Mouse (Mus musculus) stomach, embryonic 15.5 days (tissue): ENCODE results near the gene Fli1. TPM values are rescaled to one million over a fixed set of nuclear protein-coding genes. Genes with fewer than 3 reads are reported as not detected.

Experiments used
- ATAC-seq: fragments of 200-750 bp; cut with Nextera tagmentation; 2 replicates; pipeline ENCODE4 v1.8.0; 2017; ENCODE audit warnings: low read depth, moderate number of reproducible peaks, moderate TSS enrichment; ENCODE audit not compliant: insufficient read depth, low FRiP score
- H3K27ac ChIP-seq: fragments of 300-500 bp; sonication (generic); 2 replicates; pipeline ENCODE4 v1.5.1; 2015; ENCODE audit warnings: mild to moderate bottlenecking, inconsistent platforms
- H3K27me3 ChIP-seq: fragments of 300-500 bp; sonication (generic); replicated peaks from 2 replicates; pipeline ENCODE4 v1.6.1; 2015; ENCODE audit warnings: inconsistent platforms
- H3K36me3 ChIP-seq: fragments of 300-500 bp; sonication (generic); 2 replicates; pipeline ENCODE4 v1.6.1; 2015; ENCODE audit warnings: inconsistent platforms
- H3K4me1 ChIP-seq: fragments of 300-500 bp; sonication (generic); 2 replicates; pipeline ENCODE4 v1.6.1; 2015; ENCODE audit warnings: inconsistent platforms
- H3K4me2 ChIP-seq: fragments of 300-500 bp; sonication (generic); 2 replicates; pipeline ENCODE4 v1.6.1; 2015; ENCODE audit warnings: mild to moderate bottlenecking, inconsistent platforms
- H3K4me3 ChIP-seq: fragments of 300-500 bp; sonication (generic); replicated peaks from 2 replicates; pipeline ENCODE4 v1.5.1; 2015; ENCODE audit warnings: inconsistent platforms
- H3K9ac ChIP-seq: fragments of 300-500 bp; sonication (generic); 2 replicates; pipeline ENCODE4 v1.6.1; 2015; ENCODE audit warnings: inconsistent platforms
- H3K9me3 ChIP-seq: fragments of 300-500 bp; sonication (generic); 2 replicates; pipeline ENCODE4 v1.6.1; 2016; ENCODE audit warnings: inconsistent platforms
- WGBS: fragments of 180-500 bp; shearing (Covaris S2); methylation state at CpG from one replicate; pipeline ENCODE4 v1.1.7; 2015; 5-methylcytosine and 5-hydroxymethylcytosine counted together
- polyA plus RNA-seq: library from polyadenylated mRNA; unstranded; fragments of >200 nt; fragmentation: Nextera tagmentation; extraction: Ambion mirVana; gene quantifications from 2 replicates; pipeline ENCODE4 v1.2.1, GENCODE M21; 2015

Fli1 gene
- polyA plus RNA-seq, 1 experiment from 2014 or later = 13.4 TPM

DNA sequence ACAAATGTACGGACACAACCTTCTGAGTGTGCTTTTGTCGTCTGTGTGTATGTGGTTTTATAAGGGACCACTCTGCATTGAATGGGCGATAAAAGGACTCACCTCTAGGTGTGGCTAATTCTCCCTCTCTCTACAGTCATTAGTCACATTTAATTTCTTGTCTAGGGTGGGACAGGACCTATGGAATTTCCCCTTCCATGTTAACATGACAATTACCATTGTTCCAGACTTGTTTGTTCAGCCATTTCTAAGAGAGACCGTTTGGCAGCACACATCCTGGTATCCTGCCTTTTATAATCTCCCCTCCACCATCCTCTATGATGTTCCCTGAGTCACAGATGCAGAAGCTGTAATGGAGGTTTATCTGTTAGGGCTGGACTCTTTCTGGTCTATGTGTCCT, 26.6 kb upstream of the Fli1 start:
- WGBS = 72% methylated on average over 4 of the region's 4 CpGs

DNA sequence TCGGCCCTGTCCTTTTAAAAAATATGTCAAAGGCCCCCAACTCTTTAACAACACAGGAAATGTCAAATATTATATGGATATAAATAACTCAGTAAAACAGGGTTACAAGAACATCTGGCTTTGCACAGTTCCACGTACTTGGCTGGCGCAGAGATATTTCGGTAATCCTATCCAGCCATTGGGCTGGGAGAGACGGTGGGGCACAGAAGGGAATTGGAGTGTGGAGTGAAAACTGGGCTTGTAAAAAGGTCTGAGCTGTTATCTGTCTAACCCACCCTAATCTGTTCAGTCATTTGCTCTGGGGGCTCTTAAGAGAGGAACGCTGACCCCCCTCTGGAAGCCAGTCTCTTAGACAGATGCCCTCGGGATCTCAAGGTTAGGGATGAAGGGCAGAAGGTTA, 24.9 kb upstream of the Fli1 start:
- Histone ChIP-seq H3K4me1 (0 out of 2 replicates have a peak, but pooled peaks cover 3% of the 10 kb centered on the region), H3K27ac (no peak overlapping the region), H3K4me3 (no peak overlapping the region), H3K4me2 (no peak overlapping the region), H3K9me3 (no peaks in the 10 kb centered on the region), H3K36me3 (no peaks in the 10 kb centered on the region), H3K27me3 (no peaks in the 10 kb centered on the region), H3K9ac (no peak overlapping the region)
- 48% methylated on average over 7 of the region's 7 CpGs for WGBS
- no peak for ATAC-seq

More for the DNA sequence above, 26.6 kb upstream of the Fli1 start:
- Histone ChIP-seq H3K36me3 (no peaks in the 10 kb centered on the region), H3K4me2 (no peak overlapping the region), H3K4me1 (0 out of 2 replicates have a peak, but pooled peaks cover 3% of the 10 kb centered on the region), H3K27me3 (no peaks in the 10 kb centered on the region), H3K9me3 (no peaks in the 10 kb centered on the region), H3K9ac (no peak overlapping the region), H3K27ac (no peak overlapping the region), H3K4me3 (no peak overlapping the region)
- ATAC-seq = no peak

DNA sequence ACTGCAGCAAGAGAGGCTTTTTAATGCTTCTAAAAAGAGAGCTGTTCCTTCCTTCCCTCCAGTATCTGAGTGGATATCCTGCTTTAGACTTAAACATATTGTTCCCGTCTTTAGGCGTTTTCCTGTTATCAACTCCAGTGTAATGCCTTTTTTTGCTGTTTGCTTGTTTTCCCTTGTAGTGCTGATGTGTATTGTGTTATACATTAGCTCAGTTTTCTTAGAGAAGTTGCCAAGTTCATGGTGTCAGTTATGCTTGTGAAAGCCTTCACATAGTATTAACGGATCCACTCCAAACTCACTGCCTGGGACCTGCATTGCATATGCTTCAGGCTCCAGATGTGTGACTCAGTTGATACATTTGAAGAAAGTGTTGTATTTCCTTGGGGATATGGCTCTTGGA, 22.6 kb upstream of the Fli1 start:
- H3K4me1 ChIP-seq = 0 out of 2 replicates have a peak, but pooled peaks cover 6% of the 10 kb centered on the region
- no peaks in the 10 kb centered on the region for H3K36me3 ChIP-seq
- H3K27ac ChIP-seq = no peak overlapping the region
- H3K4me3 ChIP-seq = no peak overlapping the region
- no peak for ATAC-seq
- H3K9me3 ChIP-seq = no peaks in the 10 kb centered on the region
- H3K4me2 ChIP-seq = no peak overlapping the region
- H3K9ac ChIP-seq = no peak overlapping the region
- H3K27me3 ChIP-seq = no peaks in the 10 kb centered on the region
- WGBS = 50% methylated on average over 3 of the region's 3 CpGs

DNA sequence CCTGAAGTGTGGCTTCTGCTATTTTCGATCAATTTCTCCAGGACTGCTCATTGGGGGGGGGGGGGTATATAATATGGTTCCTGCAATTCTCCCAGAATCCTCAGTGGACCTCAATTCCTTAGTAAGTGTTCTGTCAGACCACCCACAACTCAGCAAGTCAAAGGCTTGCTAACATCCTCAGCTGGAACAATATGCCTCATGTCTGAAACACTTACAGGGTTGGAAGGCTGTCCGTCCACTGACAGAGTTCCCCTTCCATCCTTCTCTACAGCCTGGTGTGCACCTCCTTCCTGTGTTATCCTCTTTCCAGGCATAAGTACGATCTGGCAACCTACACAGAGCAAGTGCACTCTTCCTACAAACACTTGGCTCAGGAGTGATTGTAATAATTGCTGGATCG, 20.2 kb upstream of the Fli1 start:
- H3K4me2 ChIP-seq = no peak overlapping the region

DNA sequence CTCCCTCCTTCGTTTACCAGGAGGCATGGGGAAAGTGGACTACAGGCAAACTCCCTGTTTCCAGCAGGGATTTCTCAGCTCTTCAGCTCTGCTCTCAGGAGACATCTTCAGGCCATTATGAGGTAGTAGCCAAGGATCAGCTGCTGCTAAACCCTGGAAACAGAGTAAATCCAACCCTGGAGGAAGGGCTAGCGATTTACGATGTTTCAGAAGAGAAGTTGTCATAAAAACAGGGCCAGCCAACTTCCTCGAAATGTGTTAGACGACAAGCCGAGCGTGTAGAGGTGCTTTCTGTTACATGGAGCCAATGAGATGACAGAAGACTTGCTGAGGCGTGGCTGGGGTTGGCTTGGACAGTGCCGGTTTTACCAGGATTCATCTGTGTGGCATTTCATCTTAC, 19.7 kb upstream of the Fli1 start:
- ATAC-seq = no peak
- 39% methylated on average over 9 of the region's 9 CpGs for WGBS
- H3K27me3 ChIP-seq = no peaks in the 10 kb centered on the region
- no peak overlapping the region for H3K27ac ChIP-seq
- H3K9me3 ChIP-seq = no peaks in the 10 kb centered on the region
- H3K4me1 ChIP-seq = 0 out of 2 replicates have a peak, but pooled peaks cover 2% of the 10 kb centered on the region
- H3K36me3 ChIP-seq = no peaks in the 10 kb centered on the region
- no peak overlapping the region for H3K4me3 ChIP-seq
- no peak overlapping the region for H3K9ac ChIP-seq
- no peak overlapping the region; the same call in 1 of the 2 replicates for H3K4me2 ChIP-seq

More for the DNA sequence above, 20.2 kb upstream of the Fli1 start:
- Histone ChIP-seq H3K9me3 (no peaks in the 10 kb centered on the region), H3K4me3 (no peak overlapping the region), H3K4me1 (0 out of 2 replicates have a peak, but pooled peaks cover 2% of the 10 kb centered on the region), H3K36me3 (no peaks in the 10 kb centered on the region), H3K27ac (no peak overlapping the region), H3K9ac (no peak overlapping the region), H3K27me3 (no peaks in the 10 kb centered on the region)
- WGBS = 69% methylated on average over 4 of the region's 4 CpGs
- no peak for ATAC-seq

DNA sequence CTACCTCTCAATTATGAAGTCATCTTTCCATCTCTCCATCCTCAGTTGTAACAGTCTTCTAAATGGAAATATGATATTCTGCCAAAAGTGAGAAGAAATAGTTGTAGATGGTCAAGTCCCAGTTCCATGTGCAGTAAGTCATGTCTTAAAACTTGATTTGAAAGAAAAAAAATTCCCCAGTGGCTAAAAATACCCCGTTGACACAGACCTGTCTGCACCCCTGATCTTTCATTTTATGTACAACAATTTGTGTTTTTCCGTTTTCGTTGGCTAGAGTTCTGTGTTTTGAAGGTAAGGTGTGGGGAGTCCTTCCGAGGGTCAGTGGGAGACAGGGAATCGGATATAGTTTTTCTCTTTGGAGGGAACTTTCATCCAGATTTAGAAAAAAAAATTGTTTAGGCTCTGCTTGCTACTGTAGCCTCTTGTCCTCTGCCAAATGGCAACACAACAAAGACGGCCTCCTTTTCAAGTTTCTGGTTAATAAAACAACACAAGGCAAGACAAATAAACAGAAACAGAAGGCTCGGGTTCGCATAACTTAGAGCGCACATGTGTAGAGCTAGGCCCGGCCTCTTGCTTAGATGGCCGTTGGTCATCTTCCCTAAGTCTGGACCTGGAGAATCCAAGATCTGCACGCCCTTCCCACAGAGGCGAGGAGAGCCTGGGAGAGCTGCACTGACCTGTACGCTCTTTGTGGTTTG, 18.7 kb upstream of the Fli1 start:
- Histone ChIP-seq H3K27ac (no peak overlapping the region), H3K9me3 (no peaks in the 10 kb centered on the region), H3K36me3 (no peaks in the 10 kb centered on the region), H3K4me3 (no peak overlapping the region), H3K27me3 (no peaks in the 10 kb centered on the region), H3K4me1 (0 out of 2 replicates have a peak, but pooled peaks cover 2% of the 10 kb centered on the region), H3K9ac (no peak overlapping the region), H3K4me2 (no peak overlapping the region)
- no peak for ATAC-seq
- WGBS = 86% methylated on average over 14 of the region's 14 CpGs

DNA sequence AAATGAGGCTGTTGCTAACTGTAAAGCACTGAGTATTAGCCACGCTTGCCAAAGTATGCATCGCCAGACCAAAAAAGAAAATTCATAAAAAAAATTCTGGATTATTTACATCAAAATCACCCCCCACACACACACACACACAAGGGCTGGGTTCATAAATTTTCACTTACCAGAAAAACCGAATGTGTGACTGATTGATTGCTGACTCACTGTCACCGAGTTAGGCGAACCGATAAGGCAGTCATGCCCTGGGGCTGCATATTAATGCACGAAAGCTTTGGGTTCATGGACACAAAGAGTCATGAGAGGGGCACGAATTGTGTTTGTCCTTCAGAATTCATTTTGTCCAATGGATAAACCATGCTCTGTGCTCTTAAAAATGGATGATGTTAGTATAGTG, 17.2 kb upstream of the Fli1 start:
- no peak overlapping the region for H3K4me2 ChIP-seq
- H3K27me3 ChIP-seq = no peaks in the 10 kb centered on the region
- no peak overlapping the region for H3K9ac ChIP-seq
- H3K4me1 ChIP-seq = 0 out of 2 replicates have a peak, but pooled peaks cover 2% of the 10 kb centered on the region
- H3K4me3 ChIP-seq = no peak overlapping the region
- no peak overlapping the region for H3K27ac ChIP-seq
- 70% methylated on average over 8 of the region's 8 CpGs for WGBS
- no peaks in the 10 kb centered on the region for H3K9me3 ChIP-seq
- ATAC-seq = no peak
- no peaks in the 10 kb centered on the region for H3K36me3 ChIP-seq

DNA sequence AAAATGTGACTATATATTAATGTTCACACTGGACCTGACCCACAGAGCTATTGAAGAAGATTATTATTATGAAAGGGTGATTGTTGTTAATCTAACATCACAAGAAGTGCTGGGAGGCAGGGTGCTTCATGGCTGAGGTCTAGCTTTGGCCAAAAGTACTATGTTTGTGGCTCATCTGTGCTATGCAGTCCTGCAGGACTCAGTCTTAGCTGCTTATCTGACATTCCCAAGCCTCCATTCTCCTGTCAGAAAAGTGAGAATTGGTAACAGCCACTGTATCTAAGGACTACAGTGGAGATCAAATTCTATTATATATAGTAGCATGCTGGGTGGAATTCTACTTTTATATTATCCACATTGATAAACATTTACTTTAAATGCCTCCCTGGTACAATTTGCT, 16.8 kb upstream of the Fli1 start:
- no peak overlapping the region for H3K9ac ChIP-seq
- no peak for ATAC-seq

DNA sequence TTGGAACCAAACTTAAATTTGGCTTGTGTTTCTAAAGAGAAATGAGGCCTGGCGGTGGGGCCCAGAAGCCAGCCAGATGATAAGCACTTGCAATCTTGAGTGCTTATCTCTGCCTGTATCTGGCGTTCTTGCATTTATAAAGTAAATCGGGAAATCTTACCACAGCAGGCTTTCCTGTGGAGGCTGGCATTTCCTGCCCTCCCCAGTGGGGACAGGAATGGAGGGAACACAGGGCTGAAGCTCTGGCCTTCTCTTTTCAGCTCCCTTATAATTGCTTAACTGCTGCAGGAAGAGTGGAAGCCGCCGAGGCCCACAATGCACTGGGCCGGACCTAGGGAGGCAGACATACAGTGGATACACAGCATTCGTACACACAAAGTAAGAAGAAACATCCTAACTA, 13.7 kb upstream of the Fli1 start:
- 64% methylated on average over 7 of the region's 7 CpGs for WGBS
- no peak overlapping the region for H3K27ac ChIP-seq
- no peaks in the 10 kb centered on the region for H3K9me3 ChIP-seq
- H3K4me1 ChIP-seq = no peaks in the 10 kb centered on the region
- no peak overlapping the region for H3K9ac ChIP-seq
- no peak overlapping the region for H3K4me2 ChIP-seq
- H3K4me3 ChIP-seq = no peak overlapping the region
- no peaks in the 10 kb centered on the region for H3K36me3 ChIP-seq
- no peak for ATAC-seq
- no peaks in the 10 kb centered on the region for H3K27me3 ChIP-seq

More for the DNA sequence above, 16.8 kb upstream of the Fli1 start:
- H3K4me2 ChIP-seq = no peak overlapping the region
- no peaks in the 10 kb centered on the region for H3K27me3 ChIP-seq
- 0 out of 2 replicates have a peak, but pooled peaks cover 2% of the 10 kb centered on the region for H3K4me1 ChIP-seq
- H3K27ac ChIP-seq = no peak overlapping the region
- no peaks in the 10 kb centered on the region for H3K9me3 ChIP-seq
- H3K36me3 ChIP-seq = no peaks in the 10 kb centered on the region
- no peak overlapping the region for H3K4me3 ChIP-seq

DNA sequence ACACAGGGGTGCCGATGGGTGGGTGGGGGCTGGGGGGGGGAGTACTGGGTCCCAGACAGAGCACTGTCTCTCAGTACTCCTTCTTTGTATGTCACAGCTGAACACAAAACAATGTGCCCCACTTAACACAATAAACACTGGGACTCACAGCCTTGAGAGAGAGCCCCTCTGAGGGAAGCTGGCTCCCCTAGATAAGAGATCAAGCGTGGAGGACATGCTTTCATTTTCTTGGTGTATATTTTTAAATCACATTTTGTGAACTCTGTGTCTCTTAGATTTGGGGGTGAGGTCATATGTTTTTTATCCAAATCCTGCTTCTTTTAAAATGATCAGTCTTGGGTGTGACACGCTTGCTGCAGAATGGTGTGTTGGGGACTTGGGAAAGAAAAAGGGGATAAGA, 12.6 kb upstream of the Fli1 start:
- ATAC-seq = no peak
- no peak overlapping the region for H3K4me2 ChIP-seq
- H3K27ac ChIP-seq = no peak overlapping the region
- H3K4me3 ChIP-seq = no peak overlapping the region
- no peaks in the 10 kb centered on the region for H3K36me3 ChIP-seq
- H3K9me3 ChIP-seq = no peaks in the 10 kb centered on the region
- 80% methylated on average over 3 of the region's 3 CpGs for WGBS
- no peaks in the 10 kb centered on the region for H3K27me3 ChIP-seq
- H3K4me1 ChIP-seq = no peaks in the 10 kb centered on the region
- H3K9ac ChIP-seq = no peak overlapping the region

DNA sequence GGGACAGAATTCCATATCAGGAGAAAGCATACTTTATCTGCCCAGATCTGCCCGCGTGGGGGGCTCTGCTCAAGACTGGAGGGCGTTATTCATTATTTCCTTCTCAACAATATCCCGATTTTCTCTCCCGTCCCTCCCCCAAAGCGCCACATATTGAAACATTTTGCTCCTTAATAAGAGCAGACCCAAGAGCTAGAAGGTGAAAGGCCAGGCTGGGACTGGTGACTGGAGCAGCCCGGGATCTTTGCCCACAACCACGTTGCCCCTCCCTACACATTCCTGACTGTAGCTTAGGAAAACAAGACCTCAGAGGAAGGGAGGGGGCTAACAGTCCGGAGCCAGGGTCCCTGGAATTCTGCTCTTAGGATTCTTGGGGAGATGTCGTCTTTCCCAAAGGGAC, 7.9 kb upstream of the Fli1 start:
- Histone ChIP-seq H3K4me3 (no peak overlapping the region), H3K9me3 (no peaks in the 10 kb centered on the region), H3K4me1 (peaks cover 11% of the 10 kb centered on the region), H3K27me3 (peaks cover 13% of the 10 kb centered on the region), H3K4me2 (no peak overlapping the region), H3K36me3 (no peaks in the 10 kb centered on the region), H3K27ac (no peak overlapping the region), H3K9ac (no peak overlapping the region)
- no peak for ATAC-seq
- WGBS = 18% methylated on average over 10 of the region's 10 CpGs

DNA sequence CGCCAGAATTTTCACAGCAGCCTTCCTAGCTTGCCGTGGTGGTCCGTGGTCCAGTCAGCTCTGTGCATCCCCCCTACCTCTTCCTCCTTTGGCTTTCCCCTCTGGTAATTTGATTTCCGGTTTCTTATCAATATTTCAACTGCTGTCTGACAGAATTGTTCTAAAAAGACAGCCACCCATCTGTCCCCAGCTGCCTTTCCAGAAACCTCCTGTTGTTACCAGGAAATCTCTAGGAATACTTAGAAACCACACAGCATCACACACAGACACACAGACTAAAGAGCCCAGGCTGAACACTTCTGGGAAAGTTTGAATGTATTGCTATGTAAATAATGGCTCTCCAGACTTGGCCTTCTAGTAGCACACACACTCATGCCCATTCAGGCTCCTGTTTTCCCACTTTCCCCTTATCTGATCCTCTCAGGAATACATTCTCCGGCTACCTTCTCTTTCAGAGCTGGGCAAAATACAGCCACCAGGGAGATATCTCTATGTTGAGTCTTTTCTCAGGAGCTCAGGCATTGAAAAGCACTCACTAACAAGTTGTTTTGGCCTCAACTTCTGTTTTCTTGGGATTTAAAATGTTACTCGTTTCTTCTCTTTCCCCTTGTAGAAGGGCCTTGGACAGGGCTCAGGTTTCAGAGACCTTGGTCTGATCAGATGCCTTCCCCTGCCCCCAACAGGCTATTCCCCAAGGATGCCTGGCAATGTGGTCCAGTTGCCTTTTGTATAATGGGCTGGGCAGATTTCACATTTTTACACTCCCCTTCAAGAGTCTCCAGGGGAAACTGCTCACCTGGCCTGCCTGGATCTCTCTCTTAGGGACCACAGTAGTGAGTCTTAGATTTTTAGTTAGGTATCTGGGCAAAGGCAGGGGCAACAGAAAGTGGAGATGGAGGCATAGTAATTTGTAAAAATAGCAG, 7.1 kb upstream of the Fli1 start:
- peaks cover 21% of the 10 kb centered on the region for H3K27me3 ChIP-seq
- no peak overlapping the region for H3K27ac ChIP-seq
- no peak for ATAC-seq
- H3K9me3 ChIP-seq = no peaks in the 10 kb centered on the region
- no peak overlapping the region for H3K4me3 ChIP-seq
- no peaks in the 10 kb centered on the region for H3K36me3 ChIP-seq
- 16% methylated on average over 6 of the region's 6 CpGs for WGBS
- H3K4me1 ChIP-seq = peaks cover 20% of the 10 kb centered on the region
- H3K9ac ChIP-seq = no peak overlapping the region
- no peak overlapping the region for H3K4me2 ChIP-seq
